Mouse (Mus musculus): ENCODE measurements at regions not wholly inside any gene's neighbourhood (a gene's known extent, or its start where the extent isn't known, plus 50 kb on each side); places are given as distances from the start of the nearest gene placed in this dataset.

GRCm38 (mm10) chr5:26338191-26338590, 80.7 kb downstream of the Gm7361 start:
- intact Hi-C loops (cut with DNase I): no loop called here
- DNase-seq: no peak

GRCm38 (mm10) chr5:26339266-26339665, 81.8 kb downstream of the Gm7361 start:
- no peak for DNase-seq

GRCm38 (mm10) chr5:26355156-26355555, 97.7 kb downstream of the Gm7361 start:
- intact Hi-C loops (cut with DNase I): no loop called here
- no peak for DNase-seq

More at GRCm38 (mm10) chr5:26339266-26339665, 81.8 kb downstream of the Gm7361 start:
- intact Hi-C loops (cut with DNase I): no loop called here

- no peak for DNase-seq
- intact Hi-C loops (cut with DNase I): no loop called here
Observed at GRCm38 (mm10) chr5:26359082-26359481, 101.6 kb downstream of the Gm7361 start.

- intact Hi-C loops (cut with DNase I): no loop called here
Observed at GRCm38 (mm10) chr5:26374175-26374984, 116.9 kb downstream of the Gm7361 start.

GRCm38 (mm10) chr5:26407088-26407672, 149.7 kb downstream of the Gm7361 start:
- intact Hi-C loops (cut with DNase I): no loop called here
- DNase-seq: no peak

More at GRCm38 (mm10) chr5:26374175-26374984, 116.9 kb downstream of the Gm7361 start:
- DNase-seq: no peak

- intact Hi-C loops (cut with DNase I): no loop called here
- DNase-seq: no peak
Observed at GRCm38 (mm10) chr5:26413185-26413584, 155.7 kb downstream of the Gm7361 start.

GRCm38 (mm10) chr5:26444331-26445200, 187.1 kb downstream of the Gm7361 start:
- no peak for DNase-seq
- intact Hi-C loops (cut with DNase I): no loop called here

- DNase-seq: no peak
- intact Hi-C loops (cut with DNase I): no loop called here
Observed at GRCm38 (mm10) chr5:26451306-26451705, 193.8 kb downstream of the Gm7361 start.

- intact Hi-C loops (cut with DNase I): no loop called here
- no peak for DNase-seq
Observed at GRCm38 (mm10) chr5:26457627-26458026, 200.1 kb downstream of the Gm7361 start.

- intact Hi-C loops (cut with DNase I): no loop called here
- no peak for DNase-seq
Observed at GRCm38 (mm10) chr5:26466666-26467065, 209.2 kb downstream of the Gm7361 start.

GRCm38 (mm10) chr5:26485726-26486125, 228.2 kb downstream of the Gm7361 start:
- intact Hi-C loops (cut with DNase I): no loop called here
- no peak for DNase-seq

GRCm38 (mm10) chr5:26494003-26494402, 236.5 kb downstream of the Gm7361 start:
- intact Hi-C loops (cut with DNase I): no loop called here

GRCm38 (mm10) chr5:26497641-26498430, 240.3 kb downstream of the Gm7361 start:
- DNase-seq: no peak
- intact Hi-C loops (cut with DNase I): no loop called here

More at GRCm38 (mm10) chr5:26494003-26494402, 236.5 kb downstream of the Gm7361 start:
- no peak for DNase-seq

- intact Hi-C loops (cut with DNase I): no loop called here
- no peak for DNase-seq
Observed at GRCm38 (mm10) chr5:26509525-26510168, 252.2 kb downstream of the Gm7361 start.

- peak in 1 of 2 experiments; percentile 6 for DNase-seq
- intact Hi-C loops (cut with DNase I): no loop called here
Observed at GRCm38 (mm10) chr5:26513039-26513955, 255.8 kb downstream of the Gm7361 start.

GRCm38 (mm10) chr5:26535556-26535955, 278.1 kb downstream of the Gm7361 start:
- DNase-seq: no peak
- intact Hi-C loops (cut with DNase I): no loop called here

- intact Hi-C loops (cut with DNase I): no loop called here
- no peak for DNase-seq
Observed at GRCm38 (mm10) chr5:26563291-26563690, 253.7 kb upstream of the Dpp6 start.

- intact Hi-C loops (cut with DNase I): no loop called here
Observed at GRCm38 (mm10) chr5:26564056-26564455, 252.9 kb upstream of the Dpp6 start.

More at GRCm38 (mm10) chr5:26564056-26564455, 252.9 kb upstream of the Dpp6 start:
- no peak for DNase-seq

All from gastrocnemius, postnatal 36 days (tissue).